Mouse (Mus musculus): ENCODE results near the gene Hoxa5. TPM values are rescaled to one million over a fixed set of nuclear protein-coding genes. Genes with fewer than 3 reads are reported as not detected.

Gene Hoxa5
- total and polyA plus RNA-seq, 3 experiments, result 0.83 to 4.1 (median 1.5) TPM

DNA sequence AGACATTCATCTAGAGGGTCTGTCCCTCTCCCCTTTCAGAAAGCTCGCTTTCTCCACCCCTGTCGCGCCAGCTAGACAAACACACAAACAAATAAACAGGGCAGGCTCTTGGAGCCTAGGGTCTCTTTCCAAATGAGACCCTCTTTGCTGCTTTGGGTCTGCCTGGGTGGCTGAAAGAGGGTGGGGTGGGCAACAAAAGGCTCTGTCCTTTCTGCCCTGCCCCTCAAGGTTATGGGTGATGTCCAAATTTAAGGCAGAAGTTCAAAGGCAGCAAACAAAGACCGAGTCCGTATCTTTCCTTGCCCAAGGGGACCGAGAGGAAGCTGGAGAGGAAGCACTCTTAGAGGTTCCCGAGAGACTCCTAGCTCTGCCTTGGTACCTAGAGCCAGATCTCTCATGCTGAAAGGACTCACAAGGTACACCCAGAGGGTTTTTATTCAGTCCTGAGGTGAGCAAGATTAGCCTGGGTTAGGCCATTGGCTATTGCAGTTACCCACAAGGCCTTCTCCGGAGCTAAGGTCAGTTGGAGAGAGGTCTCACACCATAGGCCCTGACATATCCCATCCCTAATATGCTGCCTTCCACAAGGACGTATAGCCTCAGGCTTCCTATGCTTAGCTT lies 36.7 kb upstream of the Hoxa5 start:
- no peak overlapping the region for H3K4me3 ChIP-seq (replicated peaks in 1 of 3; ENCODE audit: low read depth in 2 of 3, low read length in 2 of 3, poor library complexity in 1 of 3)
- H3K79me2 ChIP-seq (replicated peaks; ENCODE audit: control insufficient read depth, extremely low read depth, insufficient read depth, poor library complexity, severe bottlenecking), result no peaks in the 10 kb centered on the region
- dilution Hi-C loops (cut with MboI; ENCODE audit: extremely low pct_ligation_motif_present, extremely low pct_unique_long_range_greater_than_20kb, low sequenced_read_pairs), result no loop called here
- DNase-seq (ENCODE audit: extremely low read depth), result no peak
- in situ Hi-C loops (cut with MboI; ENCODE audit: low pct_ligation_motif_present, low pct_unique_long_range_greater_than_20kb, low sequenced_read_pairs), result no loop called here
- H3K9me3 ChIP-seq (replicated peaks; ENCODE audit: low read length), result peaks cover 5% of the 10 kb centered on the region
- peaks cover 0 to 12% of the 10 kb centered on the region in 2 experiments; a peak in 2 of 4 replicates for H3K4me1 ChIP-seq (ENCODE audit: control insufficient read depth in 1 of 2, insufficient read depth in 2 of 2)
- no peak overlapping the region for H3K9ac ChIP-seq (ENCODE audit: insufficient read depth, low read depth)
- no peak overlapping the region for H3K4me2 ChIP-seq (ENCODE audit: insufficient read depth, low read depth, poor library complexity, severe bottlenecking)
- no peak overlapping the region for H3K27ac ChIP-seq (ENCODE audit: insufficient read depth, low read depth)
- peaks cover 0 to 7% of the 10 kb centered on the region in 2 experiments for H3K36me3 ChIP-seq (replicated peaks in 1 of 2; ENCODE audit: control insufficient read depth in 1 of 2, insufficient read depth in 1 of 2, low read length in 1 of 2)
- no peaks in the 10 kb centered on the region for H3K27me3 ChIP-seq (replicated peaks)
- no peak for TF ChIP-seq USF2 (conservative IDR thresholded peaks at IDR 0.05; ENCODE audit: low read depth, low read length)
- TF ChIP-seq JUN (IDR thresholded peaks at IDR 0.05; ENCODE audit: insufficient read depth, low read depth, low read length), result no peak
- no peak for TF ChIP-seq TBP (conservative IDR thresholded peaks at IDR 0.05; ENCODE audit: low read depth, low read length)
- no peak for TF ChIP-seq IRF4 (IDR thresholded peaks at IDR 0.05; ENCODE audit: low read depth, low read length)
- TF ChIP-seq JUND (conservative IDR thresholded peaks at IDR 0.05; ENCODE audit: low read depth, low read length), result no peak
- TF ChIP-seq CTCF (conservative IDR thresholded peaks at IDR 0.05 in 1 of 2, IDR thresholded peaks at IDR 0.05 in 1 of 2; ENCODE audit: low read depth in 2 of 2, low read length in 2 of 2), result no peak
- TF ChIP-seq CHD1 (IDR thresholded peaks at IDR 0.05; ENCODE audit: low read depth, low read length), result no peak
- no peak for TF ChIP-seq POLR2A (IDR thresholded peaks at IDR 0.05; ENCODE audit: low read depth, low read length)
- no peak for TF ChIP-seq MAZ (IDR thresholded peaks at IDR 0.05; ENCODE audit: low read depth, low read length)
- TF ChIP-seq MEF2A (IDR thresholded peaks at IDR 0.05; ENCODE audit: borderline replicate concordance, low read depth, low read length), result no peak
- TF ChIP-seq ZNF384 (IDR thresholded peaks at IDR 0.05; ENCODE audit: low read depth, low read length), result no peak
- TF ChIP-seq CHD2 (IDR thresholded peaks at IDR 0.05; ENCODE audit: low read length), result no peak
- TF ChIP-seq TCF12 (IDR thresholded peaks at IDR 0.05; ENCODE audit: low read depth, low read length), result no peak
- no peak for TF ChIP-seq NELFE (IDR thresholded peaks at IDR 0.05; ENCODE audit: low read depth, low read length)
- TF ChIP-seq RCOR1 (conservative IDR thresholded peaks at IDR 0.05; ENCODE audit: low read depth, low read length), result no peak
- no peak for TF ChIP-seq USF1 (IDR thresholded peaks at IDR 0.05; ENCODE audit: low read depth, low read length)
- TF ChIP-seq EP300 (IDR thresholded peaks at IDR 0.05; ENCODE audit: low read length), result no peak
- TF ChIP-seq MXI1 (IDR thresholded peaks at IDR 0.05; ENCODE audit: low read depth, low read length), result no peak

DNA sequence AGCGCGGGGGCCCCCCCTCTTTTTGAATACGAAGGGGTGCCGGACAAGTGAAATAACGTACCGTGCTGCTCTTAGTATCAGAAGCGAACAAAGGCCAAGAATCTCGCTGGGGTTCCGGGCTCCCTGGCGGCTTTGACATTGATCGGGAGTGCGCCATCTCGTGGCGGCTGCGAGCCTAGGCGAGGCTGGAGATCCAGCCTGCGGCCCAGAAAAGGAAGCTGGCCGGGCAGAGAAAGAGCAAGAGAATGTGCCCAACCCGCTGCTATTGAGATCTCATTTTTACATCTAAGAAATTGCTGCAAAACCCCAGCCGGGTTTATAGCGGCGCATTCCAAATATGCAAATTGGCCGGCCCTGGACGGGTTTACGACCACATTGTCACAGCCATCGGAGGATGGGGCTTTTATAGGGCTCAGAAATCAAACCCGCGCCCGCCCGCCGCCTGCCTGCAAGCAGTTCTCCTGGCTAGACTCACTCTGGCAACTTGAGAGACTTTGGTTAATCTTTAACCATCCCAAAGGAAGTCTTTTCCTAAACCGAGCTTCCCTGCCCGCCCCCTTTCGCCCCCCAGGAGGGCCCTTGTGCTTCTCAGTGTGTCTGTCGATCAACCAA lies 36.1 kb upstream of the Hoxa5 start, which contains the start of gene Hoxa10:
Gene Hoxa10, minus strand, starts transcription at position 466 of the 612 bp plus-strand sequence.
- dilution Hi-C loops (cut with MboI; ENCODE audit: extremely low pct_ligation_motif_present, extremely low pct_unique_long_range_greater_than_20kb, low sequenced_read_pairs), result no loop called here
- H3K4me2 ChIP-seq (ENCODE audit: insufficient read depth, low read depth, poor library complexity, severe bottlenecking), result peak within 1 kb of the TSS; percentile 91
- no peaks in the 10 kb centered on the region for H3K79me2 ChIP-seq (replicated peaks; ENCODE audit: control insufficient read depth, extremely low read depth, insufficient read depth, poor library complexity, severe bottlenecking)
- peak within 1 kb of the TSS; percentile 77 for H3K9ac ChIP-seq (ENCODE audit: insufficient read depth, low read depth)
- no peak within 1 kb of the TSS for H3K27ac ChIP-seq (ENCODE audit: insufficient read depth, low read depth)
- in situ Hi-C loops (cut with MboI; ENCODE audit: low pct_ligation_motif_present, low pct_unique_long_range_greater_than_20kb, low sequenced_read_pairs), result no loop called here
- DNase-seq (ENCODE audit: extremely low read depth), result peak; percentile 87
- peaks cover 0 to 12% of the 10 kb centered on the region in 2 experiments; a peak in 2 of 4 replicates for H3K4me1 ChIP-seq (ENCODE audit: control insufficient read depth in 1 of 2, insufficient read depth in 2 of 2)
- peaks cover 0 to 12% of the 10 kb centered on the region in 2 experiments for H3K36me3 ChIP-seq (replicated peaks in 1 of 2; ENCODE audit: control insufficient read depth in 1 of 2, insufficient read depth in 1 of 2, low read length in 1 of 2)
- H3K27me3 ChIP-seq (replicated peaks), result no peaks in the 10 kb centered on the region
- peaks cover 9% of the 10 kb centered on the region for H3K9me3 ChIP-seq (replicated peaks; ENCODE audit: low read length)
- peak within 1 kb of the TSS; percentile 60 to 72 (median 68) for H3K4me3 ChIP-seq (replicated peaks in 1 of 3; ENCODE audit: low read depth in 2 of 3, low read length in 2 of 3, poor library complexity in 1 of 3)
- peak; percentile 43; the same call in 1 of the 2 replicates for TF ChIP-seq MAX (IDR thresholded peaks at IDR 0.05; ENCODE audit: low read length)
- peak; percentile 55; the same call in 1 of the 2 replicates for TF ChIP-seq POLR2A (IDR thresholded peaks at IDR 0.05; ENCODE audit: low read depth, low read length)
- peak; percentile 65 for TF ChIP-seq SMC3 (IDR thresholded peaks at IDR 0.05; ENCODE audit: low read depth, low read length)
- TF ChIP-seq EP300 (IDR thresholded peaks at IDR 0.05; ENCODE audit: low read length), result no peak
- TF ChIP-seq ZKSCAN1 (IDR thresholded peaks at IDR 0.05; ENCODE audit: borderline replicate concordance, low read depth, low read length), result no peak
- TF ChIP-seq UBTF (IDR thresholded peaks at IDR 0.05; ENCODE audit: low read depth, low read length), result peak; percentile 84; the same call in 1 of the 2 replicates
- no peak for TF ChIP-seq RCOR1 (conservative IDR thresholded peaks at IDR 0.05; ENCODE audit: low read depth, low read length)
- TF ChIP-seq ZMIZ1 (IDR thresholded peaks at IDR 0.05; ENCODE audit: low read depth, low read length), result no peak
- TF ChIP-seq ELF1 (IDR thresholded peaks at IDR 0.05; ENCODE audit: low read depth, low read length), result peak; percentile 71
- TF ChIP-seq RAD21 (IDR thresholded peaks at IDR 0.05; ENCODE audit: low read depth, low read length), result peak; percentile 39
- no peak for TF ChIP-seq ZNF384 (IDR thresholded peaks at IDR 0.05; ENCODE audit: low read depth, low read length)
- TF ChIP-seq NRF1 (IDR thresholded peaks at IDR 0.05; ENCODE audit: low read depth, low read length), result peak; percentile 27; the same call in 1 of the 2 replicates
- TF ChIP-seq HCFC1 (IDR thresholded peaks at IDR 0.05; ENCODE audit: low read depth, low read length), result 0 out of 2 replicates have a peak, but pooled peaks have one; percentile 26
- TF ChIP-seq CHD1 (IDR thresholded peaks at IDR 0.05; ENCODE audit: low read depth, low read length), result 0 out of 2 replicates have a peak, but pooled peaks have one; percentile 33
- no peak for TF ChIP-seq ETS1 (conservative IDR thresholded peaks at IDR 0.05; ENCODE audit: low read depth, low read length)
- TF ChIP-seq BHLHE40 (IDR thresholded peaks at IDR 0.05; ENCODE audit: low read depth, low read length), result peak; percentile 21; the same call in 1 of the 2 replicates
- 0 out of 2 replicates have a peak, but pooled peaks have one; percentile 30 for TF ChIP-seq MYC (IDR thresholded peaks at IDR 0.05; ENCODE audit: low read depth, low read length)
- no peak for TF ChIP-seq E2F4 (IDR thresholded peaks at IDR 0.05; ENCODE audit: insufficient replicate concordance, low read depth, low read length)
